Mouse (Mus musculus) forebrain, embryonic 16.5 days (tissue): Measurements from ENCODE around the gene Nkain4. TPM values are rescaled to one million over a fixed set of nuclear protein-coding genes. Genes with fewer than 3 reads are reported as not detected.

Experiments
- ATAC-seq: fragments of 200-750 bp; cut with Nextera tagmentation; 2 replicates; pipeline ENCODE4 v1.8.0; 2017; ENCODE audit warnings: mild to moderate bottlenecking, moderate library complexity
- H3K27ac ChIP-seq: fragments of 300-500 bp; sonication (generic); 2 replicates; pipeline ENCODE4 v1.5.1; 2014; ENCODE audit warnings: low read length, control low read depth
- H3K27me3 ChIP-seq: fragments of 300-500 bp; sonication (generic); replicated peaks from 2 replicates; pipeline ENCODE4 v1.6.1; 2014; ENCODE audit warnings: low read length; ENCODE audit not compliant: control insufficient read depth, insufficient read depth
- H3K36me3 ChIP-seq: fragments of 300-500 bp; sonication (generic); 2 replicates; pipeline ENCODE4 v1.6.1; 2014; ENCODE audit not compliant: control insufficient read depth, insufficient read depth
- H3K4me1 ChIP-seq: fragments of 300-500 bp; sonication (generic); replicated peaks from 2 replicates; pipeline ENCODE4 v1.6.1; 2014; ENCODE audit warnings: low read length; ENCODE audit not compliant: control insufficient read depth, insufficient read depth
- H3K4me2 ChIP-seq: fragments of 300-500 bp; sonication (generic); 2 replicates; pipeline ENCODE4 v1.6.1; 2014; ENCODE audit warnings: mild to moderate bottlenecking, low read length, control low read depth
- H3K4me3 ChIP-seq: fragments of 300-500 bp; sonication (generic); replicated peaks from 2 replicates; pipeline ENCODE4 v1.5.1; 2014; ENCODE audit warnings: mild to moderate bottlenecking, low read length, control low read depth
- H3K9ac ChIP-seq: fragments of 300-500 bp; sonication (generic); replicated peaks from 2 replicates; pipeline ENCODE4 v1.6.1; 2014; ENCODE audit warnings: low read depth, low read length, control low read depth
- H3K9me3 ChIP-seq: fragments of 300-500 bp; sonication (generic); 2 replicates; pipeline ENCODE4 v1.6.1; 2016; ENCODE audit warnings: low read length; ENCODE audit not compliant: control insufficient read depth
- WGBS: fragments of 180-500 bp; shearing (Covaris S2); extraction: QIAGEN DNeasy Blood & Tissue Kit; methylation state at CpG from one replicate; pipeline ENCODE4 v1.1.7; 2014; 5-methylcytosine and 5-hydroxymethylcytosine counted together
- polyA plus RNA-seq: library from polyadenylated mRNA; unstranded; fragments of >200 nt; fragmentation: Nextera tagmentation; extraction: Ambion mirVana; gene quantifications from 2 replicates; pipeline ENCODE4 v1.2.1, GENCODE M21; 2015

The Nkain4 gene
- polyA plus RNA-seq, 1 experiment from 2014 or later: 56.7 TPM

GRCm38 (mm10) chr2:180959605-180960004, 5.1 kb upstream of the Nkain4 start:
- no peak for ATAC-seq
- Histone ChIP-seq H3K27me3 (no peaks in the 10 kb centered on the region), H3K4me2 (no peak overlapping the region), H3K9me3 (no peaks in the 10 kb centered on the region), H3K27ac (no peak overlapping the region), H3K4me3 (no peak overlapping the region), H3K36me3 (no peaks in the 10 kb centered on the region), H3K9ac (no peak overlapping the region), H3K4me1 (0 out of 2 replicates have a peak, but pooled peaks cover 3% of the 10 kb centered on the region)
- 80% methylated on average over 7 of the region's 7 CpGs for WGBS

- H3K4me2 ChIP-seq: peak overlapping the region; percentile 74
- no peaks in the 10 kb centered on the region for H3K9me3 ChIP-seq
- peaks cover 34% of the 10 kb centered on the region for H3K4me1 ChIP-seq
- peak overlapping the region; percentile 53 for H3K27ac ChIP-seq
- ATAC-seq: no peak
- H3K36me3 ChIP-seq: no peaks in the 10 kb centered on the region
- peak overlapping the region; percentile 49 for H3K4me3 ChIP-seq
- peak overlapping the region; percentile 64 for H3K9ac ChIP-seq
- 3% methylated on average over 2 of the region's 2 CpGs for WGBS
- no peaks in the 10 kb centered on the region for H3K27me3 ChIP-seq
These were observed 861 bp downstream of the Nkain4 start for GRCm38 (mm10) chr2:180953638-180954037.

- 1% methylated on average over 9 of the region's 9 CpGs for WGBS
- Histone ChIP-seq H3K9ac (peak overlapping the region; percentile 64), H3K4me1 (peaks cover 34% of the 10 kb centered on the region), H3K9me3 (no peaks in the 10 kb centered on the region), H3K36me3 (no peaks in the 10 kb centered on the region), H3K27me3 (no peaks in the 10 kb centered on the region), H3K27ac (peak overlapping the region; percentile 53), H3K4me3 (peak overlapping the region; percentile 49), H3K4me2 (peak overlapping the region; percentile 74)
- peak; percentile 68 for ATAC-seq
These were observed 1.7 kb downstream of the Nkain4 start for GRCm38 (mm10) chr2:180952731-180953171.

- Histone ChIP-seq H3K4me2 (no peak overlapping the region), H3K4me1 (peaks cover 34% of the 10 kb centered on the region), H3K9ac (no peak overlapping the region), H3K27ac (no peak overlapping the region), H3K36me3 (no peaks in the 10 kb centered on the region), H3K4me3 (no peak overlapping the region), H3K9me3 (no peaks in the 10 kb centered on the region), H3K27me3 (no peaks in the 10 kb centered on the region)
- no peak for ATAC-seq
- WGBS: 19% methylated on average over 1 of the region's 1 CpGs
These were observed 4.6 kb downstream of the Nkain4 start for GRCm38 (mm10) chr2:180949947-180950346.

GRCm38 (mm10) chr2:180941869-180942268, 12.6 kb downstream of the Nkain4 start:
- peaks cover 4% of the 10 kb centered on the region for H3K4me1 ChIP-seq
- H3K27ac ChIP-seq: no peak overlapping the region

GRCm38 (mm10) chr2:180940187-180940586, 14.3 kb downstream of the Nkain4 start:
- Histone ChIP-seq H3K27me3 (no peaks in the 10 kb centered on the region), H3K9ac (no peak overlapping the region), H3K36me3 (no peaks in the 10 kb centered on the region), H3K4me2 (no peak overlapping the region), H3K27ac (no peak overlapping the region), H3K4me3 (no peak overlapping the region), H3K4me1 (peaks cover 4% of the 10 kb centered on the region), H3K9me3 (no peaks in the 10 kb centered on the region)
- no peak for ATAC-seq

More at GRCm38 (mm10) chr2:180941869-180942268, 12.6 kb downstream of the Nkain4 start:
- ATAC-seq: peak; percentile 57; the same call in 1 of the 2 replicates
- Histone ChIP-seq H3K4me3 (no peak overlapping the region), H3K36me3 (no peaks in the 10 kb centered on the region), H3K9me3 (no peaks in the 10 kb centered on the region), H3K4me2 (no peak overlapping the region), H3K9ac (no peak overlapping the region), H3K27me3 (no peaks in the 10 kb centered on the region)

- no peak overlapping the region for H3K9ac ChIP-seq
- no peaks in the 10 kb centered on the region for H3K36me3 ChIP-seq
- WGBS: 94% methylated on average over 1 of the region's 1 CpGs
- H3K9me3 ChIP-seq: no peaks in the 10 kb centered on the region
- no peak overlapping the region for H3K4me2 ChIP-seq
- no peak overlapping the region for H3K4me3 ChIP-seq
- 0 out of 2 replicates have a peak, but pooled peaks cover 2% of the 10 kb centered on the region for H3K4me1 ChIP-seq
- ATAC-seq: no peak
- no peak overlapping the region for H3K27ac ChIP-seq
- H3K27me3 ChIP-seq: no peaks in the 10 kb centered on the region
These were observed 22.1 kb downstream of the Nkain4 start for GRCm38 (mm10) chr2:180932418-180932817.

- ATAC-seq: no peak
- no peaks in the 10 kb centered on the region for H3K27me3 ChIP-seq
- no peaks in the 10 kb centered on the region for H3K36me3 ChIP-seq
- H3K27ac ChIP-seq: no peak within 1 kb of the TSS
- H3K9me3 ChIP-seq: no peaks in the 10 kb centered on the region
- no peak within 1 kb of the TSS for H3K4me3 ChIP-seq
- WGBS: 38% methylated on average over 4 of the region's 4 CpGs
- H3K4me2 ChIP-seq: no peak within 1 kb of the TSS
- no peak within 1 kb of the TSS for H3K9ac ChIP-seq
- 0 out of 2 replicates have a peak, but pooled peaks cover 2% of the 10 kb centered on the region for H3K4me1 ChIP-seq
These were observed 25.8 kb downstream of the Nkain4 start, which contains the start of gene Birc7 for GRCm38 (mm10) chr2:180928723-180929122. Birc7 (plus strand) TSS chr2:180929023.

- Histone ChIP-seq H3K4me1 (peaks cover 3% of the 10 kb centered on the region; the same call in 1 of the 2 replicates), H3K36me3 (no peaks in the 10 kb centered on the region), H3K27me3 (no peaks in the 10 kb centered on the region), H3K9me3 (no peaks in the 10 kb centered on the region), H3K4me3 (no peak overlapping the region), H3K4me2 (no peak overlapping the region), H3K27ac (no peak overlapping the region), H3K9ac (no peak overlapping the region)
- 2% methylated on average over 4 of the region's 4 CpGs for WGBS
- ATAC-seq: no peak
These were observed 29.3 kb downstream of the Nkain4 start for GRCm38 (mm10) chr2:180925176-180925575.

- no peaks in the 10 kb centered on the region for H3K27me3 ChIP-seq
- H3K9ac ChIP-seq: no peak overlapping the region
- H3K27ac ChIP-seq: no peak overlapping the region
- H3K36me3 ChIP-seq: peaks cover 9% of the 10 kb centered on the region; the same call in 1 of the 2 replicates
- WGBS: 90% methylated on average over 6 of the region's 6 CpGs
- H3K4me2 ChIP-seq: no peak overlapping the region
- no peaks in the 10 kb centered on the region for H3K9me3 ChIP-seq
- no peak for ATAC-seq
- no peak overlapping the region for H3K4me3 ChIP-seq
- H3K4me1 ChIP-seq: peaks cover 16% of the 10 kb centered on the region
These were observed 31.8 kb downstream of the Nkain4 start for GRCm38 (mm10) chr2:180922739-180923138.
